Mouse (Mus musculus): Measurements from ENCODE around the gene Rbm7.

DNA sequence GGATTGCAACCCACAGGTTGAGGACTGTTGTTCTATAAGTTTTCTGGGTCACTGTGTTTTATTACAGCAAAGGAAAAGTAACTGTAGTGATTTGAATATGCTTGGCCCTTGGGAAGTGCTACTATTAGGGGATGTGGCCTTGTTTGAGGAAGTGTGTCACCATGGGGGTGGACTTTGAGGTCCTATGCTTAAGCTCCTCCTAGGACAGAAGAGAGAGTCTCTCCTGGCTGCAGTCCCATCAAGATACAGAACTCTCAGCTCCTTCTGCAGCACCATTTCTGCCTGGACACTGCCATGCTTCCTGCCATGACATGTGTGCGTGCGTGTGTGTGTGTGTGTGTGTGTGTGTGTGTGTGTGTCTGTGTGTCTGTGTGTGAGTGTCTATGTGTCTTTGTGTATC, 37.6 kb upstream of the Rbm7 start:
- TF ChIP-seq CTCF (IDR thresholded peaks at IDR 0.05 in 2 of 3, conservative IDR thresholded peaks at IDR 0.05 in 1 of 3; ENCODE audit: control insufficient read depth in 1 of 3, insufficient read depth in 1 of 3, low read depth in 2 of 3, low read length in 3 of 3, poor library complexity in 1 of 3, severe bottlenecking in 1 of 3) (no peak), ZMIZ1 (IDR thresholded peaks at IDR 0.05; ENCODE audit: low read depth, low read length) (no peak), POLR2AphosphoS2 (IDR thresholded peaks at IDR 0.05; ENCODE audit: low read length) (no peak)
